ENCODE assay signal across 8 mouse cellular contexts in the genomic region with DNA sequence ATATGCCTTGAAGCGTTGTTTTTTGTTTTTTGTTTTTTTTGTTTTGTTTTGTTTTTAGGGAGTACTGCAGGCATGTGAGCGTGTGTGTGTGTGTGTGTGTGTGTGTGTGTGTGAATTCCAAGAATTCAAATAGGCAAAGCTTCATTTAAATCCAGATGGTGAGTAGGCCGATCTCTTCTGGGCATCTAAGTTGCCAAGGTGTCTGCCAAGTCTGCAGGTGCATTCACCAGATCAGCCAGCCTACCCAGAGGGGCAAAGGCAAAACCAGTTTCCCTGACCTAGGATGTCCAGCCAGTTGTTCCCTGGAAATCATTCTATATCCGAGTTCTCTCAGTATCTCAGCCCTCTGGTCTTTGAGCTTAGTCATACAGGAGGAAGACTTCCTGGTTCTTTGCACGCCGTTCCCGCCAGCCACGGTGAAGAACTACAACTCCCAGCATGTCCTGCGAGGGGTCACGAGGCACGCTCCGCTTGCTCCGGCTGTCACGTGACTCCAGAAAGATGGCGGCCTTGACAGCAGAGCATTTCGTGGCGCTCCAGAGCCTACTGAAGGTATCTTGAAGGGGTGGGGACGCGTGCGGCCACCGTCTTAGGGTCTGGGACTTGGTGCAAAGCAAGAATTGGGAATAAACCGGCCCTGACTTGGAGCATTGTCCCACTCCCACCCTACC. TPM values are rescaled to one million over a fixed set of nuclear protein-coding genes. Genes with fewer than 3 reads are reported as not detected.
A peak's percentile ranks its signal among the peaks of the same experiment; 100 is the strongest.
DNase-seq lines count a peak whose midpoint lies in the region; ATAC-seq lines count a peak whose summit lies in the region.

A gene (plus strand): TSS at position 480 of the 671 bp plus-strand sequence.

- H3K4me3 ChIP-seq in intestine, embryonic 14.5 days (ENCODE audit: low read depth, low read length): peak within 1 kb of the TSS; percentile 53

- H3K4me2 ChIP-seq in intestine, embryonic 14.5 days (ENCODE audit: low read length): peak within 1 kb of the TSS; percentile 80

- intact Hi-C loops in left cerebral cortex, postnatal 14 days (cut with DNase I): no loop called here

- no peaks in the 10 kb centered on the region for H3K9me3 ChIP-seq in intestine, embryonic 14.5 days (ENCODE audit: control insufficient read depth, low read length)

- ATAC-seq in intestine, embryonic 14.5 days (replicated peaks; ENCODE audit: low FRiP score, low TSS enrichment, low read depth): peak; percentile 97

- WGBS in intestine, embryonic 14.5 days: 13% methylated on average over 22 of the region's 22 CpGs

- peaks cover 8% of the 10 kb centered on the region for H3K4me1 ChIP-seq in intestine, embryonic 14.5 days (replicated peaks; ENCODE audit: control insufficient read depth, insufficient read depth, low read length)

- no peaks in the 10 kb centered on the region for H3K36me3 ChIP-seq in intestine, embryonic 14.5 days (ENCODE audit: control insufficient read depth, insufficient read depth, low read length)

- no peak within 1 kb of the TSS for H3K27ac ChIP-seq in intestine, embryonic 14.5 days (ENCODE audit: low read depth)

- H3K9ac ChIP-seq in intestine, embryonic 14.5 days (ENCODE audit: low read length): peak within 1 kb of the TSS; percentile 40

- no peaks in the 10 kb centered on the region for H3K27me3 ChIP-seq in intestine, embryonic 14.5 days (replicated peaks; ENCODE audit: control insufficient read depth, insufficient read depth, low read length)

- DNase-seq in adrenal gland, adult 18-20 months (ENCODE audit: low spot score in 2 of 2): peak; percentile 85 to 89
- peak; percentile 95 for DNase-seq in embryo, embryonic 11 days
- peak; percentile 91 for DNase-seq in gastrocnemius, postnatal 25 days
- peak; percentile 94 for DNase-seq in intestine, embryonic 14.5 days (ENCODE audit: low spot score)
- DNase-seq in left cerebral cortex, postnatal 14 days (ENCODE audit: low spot score in 2 of 2): peak; percentile 95
- DNase-seq in mesoderm, embryonic 11.5 days (ENCODE audit: low read depth, low spot score): peak; percentile 91
- peak; percentile 90 to 94 for DNase-seq in right cerebral cortex, postnatal 36 days (ENCODE audit: low spot score in 2 of 2)
- DNase-seq in yolk sac, embryonic 10.5 days (ENCODE audit: low spot score): peak; percentile 95

RNA-seq across cellular contexts. Expression of the gene that starts here (rescaled TPM):
- total RNA-seq in adrenal gland, adult 18-20 months (2021): 10 to 100 TPM; 36.5 to 37.1 TPM
- 10 to 100 TPM; 31.9 to 32.0 TPM for total RNA-seq in gastrocnemius, postnatal 25 days (2021)
- 58.0 and 63.4 TPM in 2 replicates for polyA plus RNA-seq in intestine, embryonic 14.5 days (2014; fragmentation: Nextera tagmentation; extraction: Ambion mirVana)
- total RNA-seq in left cerebral cortex, postnatal 14 days (2021): 10 to 100 TPM; 39.2 to 42.4 TPM
